Mouse (Mus musculus) Patski (cell line): ENCODE results near the gene Iqgap2. TPM values are rescaled to one million over a fixed set of nuclear protein-coding genes. Genes with fewer than 3 reads are reported as not detected.
A peak's percentile ranks its signal among the peaks of the same experiment; 100 is the strongest.

ENCODE experiments used
- ATAC-seq: fragments of 100-300 bp; one replicate; pipeline ENCODE4 v1.8.0; 2021
- CTCF ChIA-PET: fragments of 350-600 bp; sonication (Branson Sonifier 250); formaldehyde crosslinking; loops from one replicate; lab custom pipeline; 2022; ENCODE audit warnings: inconsistent platforms; lab: Charles Lee
- POLR2A ChIA-PET: fragments of 350-600 bp; sonication (Branson Sonifier 250); formaldehyde crosslinking; loops from one replicate; lab custom pipeline; 2022; ENCODE audit warnings: antibody characterized with exemption, inconsistent platforms; lab: Charles Lee
- DNase-seq: peaks from one replicate; pipeline ENCODE4 v3.0.0-alpha.2; 2011; ENCODE audit warnings: low read depth, low spot score
- H3K27me3 ChIP-seq: fragments of 371-371 bp; one replicate; pipeline ENCODE4 v1.5.1; 2021
- CTCF ChIP-seq: fragments of 100-300 bp; IDR thresholded peaks from one replicate; pipeline ENCODE4 v1.5.1; 2021
- in situ Hi-C: fragments of 300-500 bp; cut with MboI; formaldehyde crosslinking; loops from 3 replicates; pipeline ENCODE4 v1.11.1; 2018; ENCODE audit warnings: low pct_unique_long_range_greater_than_20kb, mixed read lengths
- polyA plus RNA-seq: library from polyadenylated mRNA; unstranded; gene quantifications from one replicate; pipeline ENCODE4 v1.2.3, GENCODE M21; 2021

The Iqgap2 gene
- polyA plus RNA-seq, 1 experiment from 2014 or later: 0.08 TPM

DNA sequence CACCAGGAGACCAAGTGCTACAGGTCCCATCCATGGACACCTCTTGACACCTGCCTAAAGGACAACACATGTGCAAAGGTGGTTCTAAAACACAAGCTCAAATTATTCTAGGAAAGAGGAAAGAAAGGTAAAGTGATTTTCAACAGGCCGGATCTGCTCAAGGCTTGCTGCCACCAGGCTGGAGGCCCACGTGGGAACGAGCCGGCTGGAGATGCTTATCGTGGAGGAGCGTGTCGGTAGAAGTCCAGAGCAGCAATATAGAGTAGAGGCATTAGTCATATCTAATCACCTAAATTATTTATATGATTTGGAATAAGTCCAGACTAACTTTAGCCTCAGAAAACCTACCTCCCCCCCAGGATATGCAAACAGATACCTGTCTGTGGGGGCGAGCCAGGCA, 112.5 kb downstream of the Iqgap2 start:
- no peak for ATAC-seq
- POLR2A ChIA-PET: no interaction called here

DNA sequence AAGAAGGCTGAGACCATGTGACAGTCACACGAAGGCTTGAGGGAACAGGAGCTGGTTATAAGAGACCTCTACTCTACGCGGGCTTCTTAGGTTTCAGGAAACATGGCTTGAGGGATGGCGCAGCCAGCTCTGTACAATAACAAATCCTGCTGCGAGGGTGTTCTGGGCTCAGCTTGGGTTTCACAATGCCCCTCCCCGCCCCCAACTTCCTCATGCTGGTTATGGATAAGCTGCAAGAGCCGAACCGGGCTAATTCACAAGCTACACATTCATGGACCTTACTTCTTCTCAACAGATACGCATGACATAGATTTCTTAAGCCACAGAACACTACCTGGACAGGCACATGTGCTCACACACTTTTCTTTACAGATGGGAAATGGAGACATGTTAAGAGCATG, 113.0 kb downstream of the Iqgap2 start:
- ChIA-PET POLR2A (no interaction called here), CTCF (interaction anchor here (1.2 to 1.4 kb wide), 2 partner anchors 15 to 36 kb away, joined by 4 read pairs; no protein-coding TSS in a partner anchor)
- no peak for TF ChIP-seq CTCF
- in situ Hi-C loops: no loop called here
- ATAC-seq (no peak), DNase-seq (no peak)
- H3K27me3 ChIP-seq: no peaks in the 10 kb centered on the region

More for the DNA sequence above, 112.5 kb downstream of the Iqgap2 start:
- CTCF ChIA-PET: interaction anchor here (1.2 to 1.4 kb wide), 2 partner anchors 15 to 35 kb away, joined by 4 read pairs; no protein-coding TSS in a partner anchor
- in situ Hi-C loops: no loop called here
- H3K27me3 ChIP-seq: no peaks in the 10 kb centered on the region
- DNase-seq: no peak
- no peak for TF ChIP-seq CTCF

DNA sequence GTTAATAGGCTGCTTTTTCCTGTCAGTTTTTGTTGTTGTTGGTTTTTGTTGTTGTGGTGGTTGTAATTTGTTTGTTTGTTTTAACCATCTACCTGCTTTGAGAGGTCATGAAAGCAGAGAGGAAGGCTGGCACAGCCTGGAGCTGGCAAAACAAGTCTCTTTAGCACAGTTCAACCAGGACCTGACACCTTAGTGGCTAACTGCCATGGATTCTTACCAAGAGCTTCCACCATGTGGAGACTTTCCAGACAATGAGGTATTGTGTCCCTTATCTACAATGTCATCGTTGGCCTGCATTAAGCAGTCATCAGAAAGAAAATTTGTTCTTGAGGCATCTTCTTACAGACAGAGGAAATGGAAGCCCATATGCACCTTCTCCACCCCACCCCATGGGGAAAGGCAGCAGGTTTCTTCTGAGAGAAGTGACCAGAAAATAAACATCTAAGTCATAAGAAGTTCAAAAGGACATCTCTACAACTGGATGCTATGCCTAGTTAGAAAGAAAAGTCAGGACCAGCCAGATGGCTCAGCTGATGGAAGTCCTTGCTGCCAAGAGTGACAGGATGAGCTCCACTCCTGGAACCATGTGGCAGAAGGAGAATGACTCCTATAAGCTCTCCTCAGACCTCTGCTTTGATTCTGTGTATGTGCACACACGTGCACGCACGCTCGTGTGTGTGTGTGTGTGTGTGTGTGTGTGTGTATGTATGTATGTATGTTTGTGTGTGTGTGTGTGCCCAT, 113.9 kb downstream of the Iqgap2 start:
- no peak for TF ChIP-seq CTCF
- CTCF ChIA-PET: interaction anchor here (0.7 to 1.4 kb wide), 4 partner anchors 13 to 110 kb away, joined by 3 to 4 read pairs (median 3); no protein-coding TSS in a partner anchor
- in situ Hi-C loops: no loop called here
- ATAC-seq: no peak
- no peak for DNase-seq
- POLR2A ChIA-PET: no interaction called here
- H3K27me3 ChIP-seq: no peaks in the 10 kb centered on the region

DNA sequence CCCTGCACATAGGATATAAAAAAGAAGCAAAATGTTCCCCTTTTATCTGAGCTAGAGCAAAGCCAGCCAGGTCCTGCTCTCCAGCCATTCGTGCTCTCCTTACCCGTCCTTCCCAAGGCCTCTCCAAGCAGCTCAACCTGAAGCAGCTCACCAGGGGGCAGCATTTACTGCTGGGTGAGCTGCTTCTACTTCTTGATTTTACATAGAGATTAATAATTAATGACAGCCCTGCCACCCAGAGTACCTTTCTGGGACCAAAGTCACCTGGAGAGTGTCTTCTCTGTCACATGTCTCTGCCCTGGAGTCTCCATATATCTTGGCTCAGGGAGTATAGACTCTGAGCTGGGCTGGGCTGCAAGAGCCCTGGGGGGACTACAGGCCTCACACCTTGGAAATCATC, 114.5 kb downstream of the Iqgap2 start:
- CTCF ChIA-PET: interaction anchor here (0.7 to 1.4 kb wide), 3 partner anchors 12 to 110 kb away, joined by 3 read pairs; no protein-coding TSS in a partner anchor
- in situ Hi-C loops: no loop called here
- no peaks in the 10 kb centered on the region for H3K27me3 ChIP-seq
- peak; percentile 10 for DNase-seq
- TF ChIP-seq CTCF: peak; percentile 67
- ATAC-seq: no peak
- POLR2A ChIA-PET: no interaction called here

DNA sequence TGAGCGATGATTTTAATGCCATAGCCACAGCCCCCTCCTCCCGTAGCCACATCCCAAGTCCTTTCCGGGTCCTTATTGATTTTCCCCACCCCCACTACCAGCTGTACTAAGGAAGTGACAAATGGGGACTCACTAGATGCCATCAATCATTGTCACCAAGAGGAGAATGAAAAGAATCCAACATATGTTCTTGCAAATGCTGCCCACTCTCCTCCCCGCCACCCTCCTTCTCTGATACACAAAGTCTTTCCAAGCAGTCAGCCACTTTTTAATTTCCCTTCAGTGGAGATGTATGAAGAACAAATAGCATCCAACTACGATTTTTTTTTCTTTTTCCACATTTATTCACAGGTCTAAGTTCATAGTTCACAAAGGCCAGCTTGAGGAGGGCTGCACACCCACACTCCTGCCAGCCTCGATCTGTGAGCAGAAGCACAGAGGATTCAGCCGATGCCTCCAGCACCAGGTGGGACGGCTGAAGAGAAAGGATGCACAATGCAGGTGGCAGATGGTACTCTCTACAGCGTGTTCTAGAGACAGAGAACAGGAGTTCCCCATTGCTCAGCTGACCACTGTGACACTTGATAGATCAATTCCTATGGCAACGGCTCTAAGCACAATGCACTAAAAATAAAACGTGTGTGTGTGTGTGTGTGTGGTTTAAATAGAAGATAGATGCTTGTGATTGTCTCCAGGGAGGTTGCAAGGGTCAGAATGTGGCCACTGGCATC, 116.6 kb downstream of the Iqgap2 start:
- ChIA-PET CTCF (no interaction called here), POLR2A (no interaction called here)
- ATAC-seq (no peak), DNase-seq (no peak)
- in situ Hi-C loops: no loop called here
- no peaks in the 10 kb centered on the region for H3K27me3 ChIP-seq
- TF ChIP-seq CTCF: no peak

- TF ChIP-seq CTCF: no peak
- ChIA-PET POLR2A (interaction anchor here (0.5 kb wide), 1 partner anchor 423 kb away, joined by 3 read pairs; no protein-coding TSS in a partner anchor), CTCF (interaction anchor here (1.0 to 1.4 kb wide), 3 partner anchors 13 to 201 kb away, joined by 3 read pairs; no protein-coding TSS in a partner anchor)
- in situ Hi-C loops: no loop called here
- no peak for ATAC-seq
- H3K27me3 ChIP-seq: peaks cover 3% of the 10 kb centered on the region
- no peak for DNase-seq
Measured at GRCm38 (mm10) chr13:95765017-95765416, 126.7 kb downstream of the Iqgap2 start.

DNA sequence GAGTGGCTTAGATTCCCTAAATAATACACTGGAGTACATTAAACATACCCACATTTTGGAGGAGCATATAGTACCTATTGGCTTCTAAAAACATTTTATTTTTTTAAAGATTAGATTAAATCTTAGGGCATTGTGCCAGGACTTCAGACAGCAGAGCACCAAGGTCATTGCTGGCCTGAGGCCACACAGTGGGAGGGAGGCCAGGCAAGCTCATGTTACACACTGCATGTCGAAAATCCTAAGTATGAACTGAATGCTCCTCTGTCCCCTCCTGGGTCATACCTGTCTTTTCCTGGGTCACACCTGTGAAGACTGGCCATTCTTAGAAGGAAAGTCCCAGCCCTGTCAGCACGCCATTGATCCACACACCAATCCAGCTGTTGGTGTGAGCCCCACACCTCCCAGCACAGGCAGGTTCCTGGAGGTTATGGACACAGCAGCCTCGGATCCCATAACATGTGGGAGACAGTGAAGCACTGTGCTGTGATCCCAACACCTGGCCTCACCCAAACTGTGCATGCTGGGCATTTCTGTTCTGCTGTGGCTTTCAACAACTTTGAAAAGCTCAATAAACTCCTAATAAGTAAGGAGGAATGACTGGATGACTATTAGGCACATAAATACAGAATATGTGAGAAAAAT, 127.7 kb downstream of the Iqgap2 start:
- POLR2A ChIA-PET: no interaction called here
- no peak for TF ChIP-seq CTCF
- no peak for ATAC-seq
- in situ Hi-C loops: no loop called here
- peaks cover under 1% of the 10 kb centered on the region for H3K27me3 ChIP-seq
- CTCF ChIA-PET: interaction anchor here (1.0 to 1.4 kb wide), 3 partner anchors 14 to 200 kb away, joined by 3 to 4 read pairs (median 3); no protein-coding TSS in a partner anchor
- no peak for DNase-seq

GRCm38 (mm10) chr13:95759810-95760209, 131.9 kb downstream of the Iqgap2 start:
- POLR2A ChIA-PET: no interaction called here
- in situ Hi-C loops: no loop called here

DNA sequence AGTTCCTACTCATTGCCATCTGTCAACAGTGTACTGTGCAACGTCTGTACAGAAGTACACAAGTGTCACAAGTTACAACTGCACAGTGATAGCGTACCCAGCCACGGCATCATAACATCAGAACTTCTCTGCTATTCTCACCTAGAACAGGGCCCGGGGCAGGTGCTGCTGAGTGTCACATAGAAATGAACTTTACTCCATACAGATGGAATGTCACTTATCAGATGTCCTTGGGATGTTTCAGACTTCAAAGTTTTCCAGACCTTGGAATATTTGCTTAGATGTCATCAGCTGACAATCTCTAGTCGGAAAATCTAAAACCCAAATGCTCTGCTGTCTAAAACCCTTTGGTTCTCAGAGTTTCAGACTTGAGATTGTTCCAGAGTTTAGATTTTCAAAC, 137.4 kb downstream of the Iqgap2 start:
- in situ Hi-C loops: no loop called here

More at GRCm38 (mm10) chr13:95759810-95760209, 131.9 kb downstream of the Iqgap2 start:
- no peak for TF ChIP-seq CTCF
- DNase-seq (no peak), ATAC-seq (no peak)
- no peaks in the 10 kb centered on the region for H3K27me3 ChIP-seq
- CTCF ChIA-PET: no interaction called here

GRCm38 (mm10) chr13:95752386-95752785, 139.3 kb downstream of the Iqgap2 start:
- no peak for TF ChIP-seq CTCF
- ChIA-PET POLR2A (no interaction called here), CTCF (no interaction called here)
- ATAC-seq: no peak
- no peaks in the 10 kb centered on the region for H3K27me3 ChIP-seq
- in situ Hi-C loops: no loop called here
- DNase-seq: no peak

More for the DNA sequence above, 137.4 kb downstream of the Iqgap2 start:
- no peak for TF ChIP-seq CTCF
- no peaks in the 10 kb centered on the region for H3K27me3 ChIP-seq
- CTCF ChIA-PET: interaction anchor here (1.3 kb wide), 1 partner anchor 16 kb away, joined by 5 read pairs; no protein-coding TSS in a partner anchor
- POLR2A ChIA-PET: no interaction called here
- DNase-seq (no peak), ATAC-seq (no peak)
